Mouse (Mus musculus) lung, embryonic 15.5 days (tissue): Measurements from ENCODE around the gene Bcl11a. TPM values are rescaled to one million over a fixed set of nuclear protein-coding genes. Genes with fewer than 3 reads are reported as not detected.

ENCODE experiments used
- ATAC-seq: fragments of 200-750 bp; cut with Nextera tagmentation; 2 replicates; pipeline ENCODE4 v1.8.0; 2017; ENCODE audit warnings: moderate number of reproducible peaks, borderline replicate concordance; ENCODE audit not compliant: low FRiP score, low TSS enrichment; ENCODE audit errors: extremely low read depth
- H3K27ac ChIP-seq: fragments of 300-500 bp; sonication (generic); 2 replicates; pipeline ENCODE4 v1.5.1; 2015; ENCODE audit warnings: moderate library complexity, mild to moderate bottlenecking, inconsistent platforms
- H3K27me3 ChIP-seq: fragments of 300-500 bp; sonication (generic); 2 replicates; pipeline ENCODE4 v1.6.1; 2015; ENCODE audit warnings: inconsistent platforms
- H3K36me3 ChIP-seq: fragments of 300-500 bp; sonication (generic); 2 replicates; pipeline ENCODE4 v1.6.1; 2015; ENCODE audit warnings: inconsistent platforms
- H3K4me1 ChIP-seq: fragments of 300-500 bp; sonication (generic); 2 replicates; pipeline ENCODE4 v1.6.1; 2015; ENCODE audit warnings: inconsistent platforms
- H3K4me2 ChIP-seq: fragments of 300-500 bp; sonication (generic); 2 replicates; pipeline ENCODE4 v1.6.1; 2015; ENCODE audit warnings: inconsistent platforms, mild to moderate bottlenecking, moderate library complexity
- H3K4me3 ChIP-seq: fragments of 300-500 bp; sonication (generic); 2 replicates; pipeline ENCODE4 v1.5.1; 2015; ENCODE audit warnings: mild to moderate bottlenecking, inconsistent platforms
- H3K9ac ChIP-seq: fragments of 300-500 bp; sonication (generic); 2 replicates; pipeline ENCODE4 v1.6.1; 2015; ENCODE audit warnings: inconsistent platforms
- H3K9me3 ChIP-seq: fragments of 300-500 bp; sonication (generic); 2 replicates; pipeline ENCODE4 v1.6.1; 2016; ENCODE audit warnings: inconsistent platforms
- WGBS: fragments of 180-500 bp; shearing (Covaris S2); methylation state at CpG from one replicate; pipeline ENCODE4 v1.1.7; 2015; 5-methylcytosine and 5-hydroxymethylcytosine counted together
- polyA plus RNA-seq: library from polyadenylated mRNA; unstranded; fragments of >200 nt; fragmentation: Nextera tagmentation; extraction: Ambion mirVana; gene quantifications from 2 replicates; pipeline ENCODE4 v1.2.1, GENCODE M21; 2015

The Bcl11a gene
- polyA plus RNA-seq, 1 experiment from 2014 or later: 15.4 TPM

DNA sequence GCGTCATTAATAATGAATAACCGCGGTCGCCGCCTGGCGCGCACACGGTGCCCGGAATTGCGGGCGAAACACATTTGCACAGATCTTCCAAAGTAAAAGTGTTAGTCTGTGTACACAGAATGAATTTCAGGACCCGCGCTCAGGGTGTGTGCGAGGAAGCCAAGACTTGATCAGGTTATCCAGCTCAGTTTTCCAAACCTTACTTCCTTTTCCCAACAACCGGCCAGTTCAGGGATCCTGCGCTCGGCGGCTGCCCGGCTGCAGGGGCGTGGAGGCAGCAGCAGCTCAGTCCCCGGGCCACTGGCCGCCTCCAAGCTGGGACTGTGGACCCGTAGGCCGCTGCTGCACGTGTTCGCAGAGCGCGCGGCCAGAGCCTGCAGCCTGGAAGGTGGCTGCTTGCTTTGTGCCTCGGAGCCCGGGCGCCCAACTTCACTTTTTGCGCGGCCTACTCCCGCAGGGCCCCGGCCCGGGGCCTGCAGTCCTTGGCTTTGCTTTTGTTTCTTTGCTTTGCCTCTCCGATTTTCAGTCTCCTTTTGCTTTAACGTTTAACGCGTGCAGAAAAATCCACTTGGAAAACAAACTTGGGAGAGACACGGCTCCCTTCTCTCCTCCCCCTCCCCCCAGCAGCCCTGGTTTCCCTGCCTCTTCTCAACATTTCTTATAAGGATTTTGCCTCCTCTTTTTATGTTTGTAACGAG lies 4.0 kb downstream of the Bcl11a start:
- under 1% methylated on average over 43 of the region's 43 CpGs for WGBS
- Histone ChIP-seq H3K4me1 (peaks cover 27% of the 10 kb centered on the region), H3K27ac (peak overlapping the region; percentile 82), H3K4me3 (peak overlapping the region; percentile 71), H3K4me2 (peak overlapping the region; percentile 93), H3K36me3 (no peaks in the 10 kb centered on the region), H3K9me3 (no peaks in the 10 kb centered on the region), H3K27me3 (no peaks in the 10 kb centered on the region), H3K9ac (peak overlapping the region; percentile 56)
- ATAC-seq: peak; percentile 28; the same call in 1 of the 2 replicates

DNA sequence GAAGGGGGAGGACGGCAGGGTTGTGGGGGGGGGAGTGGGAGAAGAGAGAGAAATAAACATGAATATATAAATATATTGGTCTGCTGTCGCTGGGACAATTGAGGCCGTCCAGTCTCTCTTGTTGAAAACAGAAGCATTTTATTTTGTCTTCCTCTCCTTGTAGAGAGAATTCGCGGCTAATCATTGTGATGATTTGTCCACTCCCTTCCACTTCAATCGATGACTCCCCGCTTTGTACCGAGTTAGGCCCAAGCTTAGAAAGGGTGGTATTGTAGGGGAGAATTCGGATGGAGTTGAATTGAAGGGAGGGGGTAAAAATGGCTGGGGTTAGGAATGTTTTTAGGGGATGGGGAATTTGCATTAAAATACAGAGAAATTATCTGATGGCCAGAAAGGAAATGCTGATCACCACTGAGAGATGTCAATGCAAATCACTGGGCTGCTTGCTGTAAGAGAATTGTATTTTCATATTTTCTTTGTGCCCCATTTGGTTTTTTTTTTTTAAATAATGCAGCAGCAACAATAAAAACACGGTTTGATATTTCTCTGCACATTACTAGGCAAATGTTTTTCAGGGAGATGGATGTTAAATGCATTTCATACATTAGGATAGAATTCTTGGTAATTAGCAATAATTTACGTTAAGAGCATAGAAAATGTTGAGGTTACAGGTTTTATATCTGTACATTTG lies 4.7 kb downstream of the Bcl11a start:
- ATAC-seq: no peak
- Histone ChIP-seq H3K9ac (peak overlapping the region; percentile 56), H3K4me3 (peak overlapping the region; percentile 71), H3K27me3 (no peaks in the 10 kb centered on the region), H3K27ac (peak overlapping the region; percentile 82), H3K4me2 (peak overlapping the region; percentile 93), H3K9me3 (no peaks in the 10 kb centered on the region), H3K36me3 (no peaks in the 10 kb centered on the region), H3K4me1 (peaks cover 27% of the 10 kb centered on the region)
- 23% methylated on average over 11 of the region's 11 CpGs for WGBS

DNA sequence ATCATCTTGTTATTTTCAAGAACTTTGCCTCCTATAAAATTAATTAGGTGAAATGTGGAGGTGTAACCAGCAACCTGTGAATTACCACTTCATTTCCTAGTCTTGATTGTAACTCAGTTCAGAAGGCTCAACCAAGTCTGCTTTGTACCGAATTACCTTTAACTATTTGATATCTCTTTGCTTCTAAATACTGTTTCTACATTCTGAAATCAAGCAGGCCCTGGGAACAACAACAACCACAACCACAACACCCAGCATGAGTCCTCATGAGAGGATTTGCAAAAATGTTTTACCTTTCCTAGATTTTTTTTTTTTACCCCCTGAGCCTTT lies 5.2 kb downstream of the Bcl11a start:
- no peaks in the 10 kb centered on the region for H3K27me3 ChIP-seq
- no peaks in the 10 kb centered on the region for H3K36me3 ChIP-seq
- H3K27ac ChIP-seq: no peak overlapping the region
- H3K9ac ChIP-seq: no peak overlapping the region
- H3K4me1 ChIP-seq: peaks cover 27% of the 10 kb centered on the region
- WGBS: 53% methylated on average over 1 of the region's 1 CpGs
- H3K9me3 ChIP-seq: no peaks in the 10 kb centered on the region
- no peak for ATAC-seq
- H3K4me3 ChIP-seq: no peak overlapping the region
- no peak overlapping the region for H3K4me2 ChIP-seq

DNA sequence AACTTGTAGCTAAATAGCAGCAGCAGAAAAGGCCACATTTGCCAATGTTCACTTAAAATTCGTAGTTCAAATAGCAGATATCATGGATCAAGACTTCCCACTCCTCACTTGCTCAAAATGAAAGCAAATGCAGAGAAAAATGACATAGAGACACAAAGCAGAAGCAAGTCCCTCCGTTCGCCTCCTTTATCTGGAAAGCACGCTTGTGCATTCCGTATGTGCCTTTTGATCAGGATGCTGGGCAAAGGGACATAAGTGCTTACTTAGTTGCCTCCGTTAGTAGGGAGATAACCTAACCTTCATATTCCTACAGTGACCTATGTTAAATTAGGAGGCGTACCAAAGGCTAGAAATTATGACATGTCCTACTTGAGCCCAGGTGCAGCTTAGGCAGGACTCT lies 5.6 kb downstream of the Bcl11a start:
- Histone ChIP-seq H3K4me3 (no peak overlapping the region), H3K4me2 (no peak overlapping the region), H3K27ac (no peak overlapping the region), H3K9ac (no peak overlapping the region), H3K4me1 (peaks cover 27% of the 10 kb centered on the region), H3K36me3 (no peaks in the 10 kb centered on the region), H3K9me3 (no peaks in the 10 kb centered on the region), H3K27me3 (no peaks in the 10 kb centered on the region)
- no peak for ATAC-seq
- 57% methylated on average over 7 of the region's 7 CpGs for WGBS

DNA sequence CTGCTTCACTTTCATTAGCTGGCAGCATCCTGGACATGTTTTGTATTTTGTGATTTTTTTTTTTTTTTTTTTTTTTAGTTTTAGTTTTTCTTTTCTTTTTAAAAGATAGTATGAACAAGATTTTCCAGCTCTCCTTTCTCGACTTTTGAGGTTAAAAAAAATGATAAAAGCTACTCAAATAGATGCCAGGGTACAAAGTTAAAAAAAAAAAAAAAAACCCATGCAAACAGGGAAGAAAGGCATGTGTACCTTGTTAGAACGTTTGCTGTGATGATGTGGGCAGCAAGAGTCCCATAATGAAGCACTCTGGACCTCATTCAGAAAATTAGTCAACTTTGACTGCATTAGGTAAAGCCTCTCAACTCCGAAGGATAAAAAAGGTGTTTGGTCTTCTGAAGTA lies 6.2 kb downstream of the Bcl11a start:
- peaks cover 27% of the 10 kb centered on the region for H3K4me1 ChIP-seq
- no peaks in the 10 kb centered on the region for H3K27me3 ChIP-seq
- WGBS: 61% methylated on average over 3 of the region's 3 CpGs
- ATAC-seq: no peak
- no peak overlapping the region for H3K27ac ChIP-seq
- no peaks in the 10 kb centered on the region for H3K9me3 ChIP-seq
- no peaks in the 10 kb centered on the region for H3K36me3 ChIP-seq
- H3K9ac ChIP-seq: no peak overlapping the region
- no peak overlapping the region for H3K4me2 ChIP-seq
- H3K4me3 ChIP-seq: no peak overlapping the region

DNA sequence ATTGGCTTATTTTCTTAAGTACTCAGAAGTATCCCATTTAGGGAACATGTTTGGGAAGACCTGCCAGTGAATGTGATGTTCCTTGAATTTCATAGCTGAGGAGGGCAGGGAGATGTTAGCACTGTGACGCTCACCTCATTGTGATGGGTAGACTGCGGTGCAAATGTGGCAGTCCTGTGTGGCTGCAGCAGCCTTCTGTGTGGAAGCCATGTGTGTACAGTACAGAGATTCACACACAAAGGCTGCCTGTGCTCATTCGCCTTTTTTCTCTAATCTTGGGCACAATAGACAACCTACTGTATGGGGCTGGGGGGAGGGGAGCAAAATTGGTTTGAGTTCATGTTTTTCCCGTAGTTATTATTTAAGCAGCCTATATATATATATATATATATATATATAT lies 6.7 kb downstream of the Bcl11a start:
- no peak overlapping the region for H3K27ac ChIP-seq
- H3K4me2 ChIP-seq: no peak overlapping the region
- 68% methylated on average over 4 of the region's 4 CpGs for WGBS
- H3K4me3 ChIP-seq: no peak overlapping the region
- no peaks in the 10 kb centered on the region for H3K36me3 ChIP-seq
- no peaks in the 10 kb centered on the region for H3K27me3 ChIP-seq
- H3K4me1 ChIP-seq: peaks cover 27% of the 10 kb centered on the region
- H3K9ac ChIP-seq: no peak overlapping the region
- no peaks in the 10 kb centered on the region for H3K9me3 ChIP-seq
- no peak for ATAC-seq

DNA sequence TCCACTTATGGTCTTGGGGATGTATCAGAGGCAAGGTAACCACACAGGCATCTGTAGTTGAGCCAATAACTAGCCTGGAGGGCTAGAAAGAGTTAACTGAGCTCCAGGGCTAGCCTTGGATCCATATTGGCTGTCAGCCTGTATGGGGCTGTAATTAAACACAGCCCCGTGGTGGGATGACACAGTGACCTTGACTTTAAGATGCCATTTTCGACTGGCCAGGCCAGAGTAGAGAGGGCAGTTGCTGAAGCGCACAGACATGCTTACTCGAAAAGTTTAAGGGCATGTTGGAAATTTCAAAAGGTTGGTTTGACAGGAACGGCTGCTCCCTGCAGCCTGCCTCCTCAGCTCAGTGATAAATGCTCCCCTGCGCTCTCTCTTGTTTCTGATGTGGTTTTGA lies 8.1 kb downstream of the Bcl11a start:
- no peak overlapping the region for H3K27ac ChIP-seq
- no peak overlapping the region for H3K9ac ChIP-seq

DNA sequence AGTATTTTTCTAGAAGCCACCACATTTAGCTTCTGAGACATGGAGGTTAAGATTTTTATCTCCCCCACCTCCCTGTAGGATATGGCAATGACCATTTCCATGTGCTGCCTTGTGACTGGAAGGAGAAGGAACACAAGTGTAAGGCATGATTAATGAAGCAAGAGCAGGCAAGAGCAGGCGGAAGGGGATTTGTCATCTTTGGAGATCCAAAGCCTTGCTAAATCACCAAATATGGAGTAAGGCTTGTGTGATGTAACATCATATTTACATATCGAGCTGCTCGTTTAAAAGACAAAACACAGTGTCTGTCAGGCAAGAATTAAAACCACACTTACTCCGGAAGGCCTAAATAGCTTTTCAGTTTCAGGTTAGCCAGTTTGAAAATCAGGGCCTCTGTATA lies 9.2 kb downstream of the Bcl11a start:
- no peaks in the 10 kb centered on the region for H3K9me3 ChIP-seq
- H3K4me3 ChIP-seq: no peak overlapping the region
- H3K4me2 ChIP-seq: no peak overlapping the region
- 65% methylated on average over 4 of the region's 4 CpGs for WGBS
- H3K27ac ChIP-seq: no peak overlapping the region
- no peaks in the 10 kb centered on the region for H3K27me3 ChIP-seq
- H3K4me1 ChIP-seq: peaks cover 20% of the 10 kb centered on the region
- H3K36me3 ChIP-seq: no peaks in the 10 kb centered on the region
- no peak overlapping the region for H3K9ac ChIP-seq
- ATAC-seq: no peak

More for the DNA sequence above, 8.1 kb downstream of the Bcl11a start:
- Histone ChIP-seq H3K4me1 (peaks cover 16% of the 10 kb centered on the region; the same call in 1 of the 2 replicates), H3K36me3 (no peaks in the 10 kb centered on the region), H3K9me3 (no peaks in the 10 kb centered on the region), H3K4me3 (no peak overlapping the region), H3K4me2 (no peak overlapping the region), H3K27me3 (no peaks in the 10 kb centered on the region)
- ATAC-seq: no peak
- 56% methylated on average over 6 of the region's 6 CpGs for WGBS

DNA sequence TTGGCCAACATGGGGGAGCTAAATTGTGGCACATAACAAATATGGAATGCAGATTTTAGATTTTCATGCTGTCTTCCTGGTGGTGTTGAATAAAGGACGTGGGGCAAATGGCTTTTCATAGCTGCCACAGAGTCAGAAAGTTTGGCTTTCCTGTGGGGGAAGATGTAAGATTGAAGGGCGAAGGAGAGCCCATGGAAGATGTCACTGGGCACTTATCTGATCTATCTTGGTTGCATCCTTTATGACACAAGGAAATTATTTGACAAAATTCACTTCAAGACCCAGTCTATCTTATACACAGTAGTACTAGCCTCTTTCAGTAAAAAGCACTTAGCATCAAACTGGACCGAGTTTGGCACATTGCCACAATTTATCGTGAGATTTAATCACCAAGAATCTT lies 12.6 kb downstream of the Bcl11a start:
- no peak overlapping the region for H3K9ac ChIP-seq
- no peak overlapping the region for H3K4me2 ChIP-seq
- no peak for ATAC-seq
- H3K36me3 ChIP-seq: no peaks in the 10 kb centered on the region
- 68% methylated on average over 4 of the region's 4 CpGs for WGBS
- H3K27me3 ChIP-seq: no peaks in the 10 kb centered on the region
- peaks cover 16% of the 10 kb centered on the region for H3K4me1 ChIP-seq
- H3K27ac ChIP-seq: no peak overlapping the region
- no peaks in the 10 kb centered on the region for H3K9me3 ChIP-seq
- no peak overlapping the region for H3K4me3 ChIP-seq

DNA sequence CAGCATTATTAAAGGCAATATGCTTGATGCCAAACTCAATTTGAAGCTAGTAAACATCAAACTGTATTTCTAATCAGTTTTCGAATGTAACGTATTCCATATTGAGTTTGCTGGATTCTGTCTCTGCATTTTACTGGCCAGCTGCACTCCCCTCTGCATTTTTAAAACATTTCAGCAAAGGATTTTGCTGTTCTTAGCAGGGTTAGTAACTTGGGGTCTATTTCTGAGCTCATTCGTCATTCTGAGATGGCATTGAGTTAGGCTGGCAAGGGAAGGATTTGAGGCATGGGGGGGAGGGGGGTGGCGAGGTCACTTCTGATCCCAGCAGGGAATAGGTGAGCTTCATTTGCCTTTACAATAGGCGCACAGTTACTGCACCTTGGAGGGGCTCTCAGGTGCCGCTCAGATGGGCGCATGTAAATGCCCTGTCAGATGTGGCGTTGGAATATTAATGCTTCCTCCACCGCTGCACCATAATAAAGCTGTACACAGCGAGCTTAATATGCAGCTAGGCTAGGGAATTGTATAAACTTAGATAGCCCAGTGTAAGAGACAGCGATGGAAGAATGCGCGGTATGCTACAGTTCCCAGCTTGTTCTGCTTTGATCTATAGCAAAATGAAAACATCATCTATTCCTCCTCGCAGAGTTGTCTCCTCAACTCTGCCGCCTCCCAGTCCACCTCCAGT lies 13.7 kb downstream of the Bcl11a start:
- Histone ChIP-seq H3K4me2 (no peak overlapping the region; the same call in 1 of the 2 replicates), H3K9me3 (no peaks in the 10 kb centered on the region), H3K9ac (no peak overlapping the region), H3K36me3 (no peaks in the 10 kb centered on the region), H3K27ac (no peak overlapping the region), H3K4me3 (no peak overlapping the region), H3K4me1 (peaks cover 16% of the 10 kb centered on the region), H3K27me3 (no peaks in the 10 kb centered on the region)
- no peak for ATAC-seq
- 30% methylated on average over 15 of the region's 15 CpGs for WGBS

DNA sequence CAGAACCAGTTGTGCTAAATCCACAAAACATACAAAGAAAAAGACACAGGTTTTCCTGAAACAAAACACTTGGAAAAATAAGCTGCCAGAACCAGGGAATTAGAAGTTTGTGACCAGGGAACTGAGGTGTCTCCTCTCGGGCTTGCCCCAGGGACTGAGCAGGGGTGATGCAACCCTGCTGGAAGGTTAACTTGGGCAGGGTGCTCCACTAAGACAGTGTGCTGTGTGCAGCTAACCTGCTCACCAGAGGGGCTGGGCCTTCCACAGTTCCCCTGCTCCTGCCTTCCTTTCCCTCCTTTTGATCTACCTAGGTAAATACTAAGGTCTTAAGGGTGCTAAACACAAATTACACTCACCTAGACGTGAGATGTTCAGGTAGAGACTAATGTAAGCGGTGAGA lies 14.8 kb downstream of the Bcl11a start:
- no peak for ATAC-seq
- no peak overlapping the region for H3K4me2 ChIP-seq
- H3K4me3 ChIP-seq: no peak overlapping the region
- no peaks in the 10 kb centered on the region for H3K9me3 ChIP-seq
- no peaks in the 10 kb centered on the region for H3K36me3 ChIP-seq
- H3K27ac ChIP-seq: no peak overlapping the region
- no peaks in the 10 kb centered on the region for H3K27me3 ChIP-seq
- 52% methylated on average over 3 of the region's 3 CpGs for WGBS
- H3K4me1 ChIP-seq: peaks cover 25% of the 10 kb centered on the region
- H3K9ac ChIP-seq: no peak overlapping the region

DNA sequence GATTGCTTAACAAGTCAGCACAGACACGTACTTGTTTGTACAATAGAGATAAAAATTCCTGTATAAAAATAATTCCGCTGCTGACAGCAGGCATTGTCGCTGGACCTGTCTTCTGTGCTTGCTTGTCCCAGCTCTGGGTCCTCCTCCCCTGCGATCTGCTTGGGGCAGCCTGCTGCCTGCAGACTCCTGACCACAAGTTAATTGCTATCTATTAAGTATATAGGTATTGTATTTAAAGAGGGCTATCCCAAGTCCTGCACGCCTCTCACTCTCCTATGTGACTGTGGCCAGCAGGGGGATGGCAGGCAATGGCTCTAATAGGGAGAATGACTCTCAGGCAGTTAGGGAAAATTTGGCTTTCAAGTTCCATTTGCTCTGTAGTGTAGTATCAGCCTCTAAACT lies 16.2 kb downstream of the Bcl11a start:
- peaks cover 31% of the 10 kb centered on the region for H3K4me1 ChIP-seq

More for the DNA sequence above, 16.2 kb downstream of the Bcl11a start:
- Histone ChIP-seq H3K9ac (no peak overlapping the region), H3K27me3 (no peaks in the 10 kb centered on the region), H3K9me3 (no peaks in the 10 kb centered on the region), H3K27ac (no peak overlapping the region), H3K4me3 (no peak overlapping the region), H3K36me3 (no peaks in the 10 kb centered on the region), H3K4me2 (no peak overlapping the region)
- WGBS: 28% methylated on average over 5 of the region's 5 CpGs
- ATAC-seq: no peak
